Mouse (Mus musculus) ovary, postnatal 10 days (tissue): ENCODE measurements around the gene Ccnf.

Source experiments
- DNase-seq: peaks from one replicate; pipeline ENCODE4 v3.0.0; 2022; ENCODE audit warnings: low spot score

The Ccnf gene

DNA sequence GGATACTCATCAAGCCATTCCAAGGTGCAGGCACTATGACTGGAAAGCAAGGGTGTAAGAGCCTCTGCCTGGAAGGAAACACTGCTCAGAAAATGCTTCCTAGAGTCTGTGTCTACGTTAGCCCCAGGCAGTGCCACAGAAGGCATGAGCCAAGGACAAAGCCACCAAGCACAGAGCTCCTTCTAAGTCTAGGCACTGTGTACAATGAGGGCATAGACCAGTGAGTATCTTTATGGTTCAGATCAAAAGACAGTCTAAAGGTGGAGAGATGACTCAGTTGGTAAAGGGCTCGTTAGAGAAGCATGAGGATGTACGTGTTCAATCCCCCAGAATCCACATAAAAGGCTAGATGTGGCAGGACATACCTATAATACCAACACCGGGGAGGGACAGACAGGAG, 50.2 kb downstream of the Ccnf start:
- DNase-seq, result no peak

DNA sequence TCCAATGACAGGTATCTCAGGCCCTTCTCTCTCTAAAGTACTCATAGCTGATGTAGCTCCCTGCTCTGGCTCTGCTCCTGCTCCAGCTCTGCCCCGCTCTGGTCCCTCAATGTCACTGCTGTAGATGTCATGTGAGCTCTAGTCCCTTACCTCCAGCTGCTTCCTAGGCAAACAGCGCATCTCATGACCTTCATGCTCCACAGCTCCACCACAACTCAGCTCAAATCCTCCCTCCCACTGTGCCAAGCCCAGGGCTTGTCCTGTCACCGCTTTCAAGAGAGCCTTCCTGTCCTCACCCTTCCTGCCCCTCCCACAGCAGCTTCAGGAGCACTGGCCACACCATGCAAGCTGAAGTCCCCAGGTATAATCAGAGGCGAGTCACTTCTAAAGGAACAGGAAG, 51.5 kb downstream of the Ccnf start:
- DNase-seq, result no peak

DNA sequence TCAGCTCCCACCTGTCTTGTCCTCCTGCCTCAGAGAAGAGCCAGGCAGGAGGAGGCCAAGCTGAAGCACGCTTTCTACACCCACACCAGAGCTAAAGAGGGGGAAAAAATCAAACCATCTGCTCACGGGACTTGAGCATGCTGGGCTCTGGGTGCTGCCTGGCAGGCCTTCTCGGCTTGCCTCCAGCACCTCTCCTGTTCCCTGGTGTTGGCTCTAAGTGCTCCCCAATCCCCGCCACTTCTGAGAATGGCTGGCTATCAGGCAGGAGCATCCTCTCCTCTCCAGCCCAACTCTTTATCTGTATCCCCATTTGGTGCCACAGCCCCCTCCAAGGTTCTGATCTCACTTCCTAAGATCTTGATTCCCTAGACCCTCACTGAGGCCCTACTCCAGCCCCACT, 52.0 kb downstream of the Ccnf start:
- no peak for DNase-seq

DNA sequence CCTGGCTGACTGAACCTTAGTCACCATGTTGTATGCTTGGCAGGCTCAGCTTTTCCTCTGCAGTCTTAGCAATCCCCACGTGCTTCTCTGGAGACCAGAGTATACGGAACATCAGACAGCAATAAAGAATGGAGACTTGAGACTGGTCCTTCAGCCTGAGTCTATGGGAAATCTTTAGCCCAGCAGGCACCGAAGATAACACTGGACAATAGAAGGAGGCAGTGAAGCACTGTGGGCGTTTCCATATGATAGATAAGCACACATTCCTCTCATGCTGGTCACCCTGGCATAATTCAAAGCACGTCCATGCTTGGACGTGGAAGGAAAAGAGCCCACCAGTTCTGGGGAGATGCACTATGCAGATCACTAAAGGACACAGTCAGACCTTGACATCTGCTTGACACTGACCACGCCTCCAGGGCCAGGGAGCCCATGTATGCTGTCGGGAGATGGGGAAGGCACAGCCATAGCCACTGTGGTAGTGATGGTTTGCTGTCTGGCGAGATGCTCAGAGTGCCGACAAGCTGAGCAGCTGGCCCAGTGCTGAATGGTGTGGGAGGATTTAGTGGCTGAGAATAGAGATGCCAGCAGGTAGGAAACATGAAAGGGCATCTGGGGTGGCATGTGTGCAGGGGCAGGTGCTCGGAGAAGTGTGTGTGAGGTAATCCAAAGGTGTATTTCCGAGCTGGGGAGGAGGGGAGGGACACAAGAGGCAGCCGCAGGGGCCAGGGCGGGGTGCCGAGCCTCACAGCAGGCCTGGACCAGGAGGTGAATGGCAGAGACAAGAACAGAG, 54.1 kb downstream of the Ccnf start:
- DNase-seq, result no peak

DNA sequence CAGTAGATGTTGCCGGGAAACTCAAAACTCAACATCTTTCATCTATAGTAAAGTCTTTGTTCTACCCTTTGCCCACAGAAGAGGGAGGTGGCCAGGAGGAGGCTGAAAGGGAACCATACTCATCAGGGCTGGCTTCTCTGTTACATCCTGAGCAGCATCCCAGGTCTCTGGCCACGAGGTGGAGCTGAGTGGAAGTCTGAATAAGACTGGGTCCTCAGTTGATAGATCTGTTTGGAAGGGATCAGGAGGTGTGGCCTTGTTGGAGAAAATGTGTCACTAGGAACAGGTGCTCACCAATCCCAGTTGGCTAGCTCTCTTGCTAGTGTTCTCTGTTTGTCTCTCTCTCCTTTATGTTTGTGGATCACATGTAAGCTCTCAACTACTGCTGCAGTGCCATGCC, 55.9 kb downstream of the Ccnf start:
- no peak for DNase-seq

DNA sequence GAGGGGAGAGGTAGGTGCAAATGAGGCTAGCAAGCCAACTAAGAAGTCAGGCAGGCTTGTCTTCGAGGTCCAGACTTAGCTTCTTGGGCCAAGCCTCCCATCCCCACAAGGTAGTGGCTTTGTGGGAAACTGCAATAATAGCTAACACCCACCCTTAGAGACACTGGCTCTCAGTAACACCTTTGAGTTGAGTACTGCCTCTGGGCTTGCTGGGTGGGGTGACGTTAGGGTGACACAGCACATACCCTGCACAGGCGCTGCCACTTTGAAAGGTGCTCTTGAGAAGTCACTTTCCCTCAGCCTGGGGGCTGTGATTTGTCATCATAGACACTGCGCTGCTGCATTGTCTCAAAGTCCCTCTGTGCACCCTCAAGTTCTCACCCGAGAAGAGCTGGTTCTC, 57.5 kb downstream of the Ccnf start:
- DNase-seq, result no peak

DNA sequence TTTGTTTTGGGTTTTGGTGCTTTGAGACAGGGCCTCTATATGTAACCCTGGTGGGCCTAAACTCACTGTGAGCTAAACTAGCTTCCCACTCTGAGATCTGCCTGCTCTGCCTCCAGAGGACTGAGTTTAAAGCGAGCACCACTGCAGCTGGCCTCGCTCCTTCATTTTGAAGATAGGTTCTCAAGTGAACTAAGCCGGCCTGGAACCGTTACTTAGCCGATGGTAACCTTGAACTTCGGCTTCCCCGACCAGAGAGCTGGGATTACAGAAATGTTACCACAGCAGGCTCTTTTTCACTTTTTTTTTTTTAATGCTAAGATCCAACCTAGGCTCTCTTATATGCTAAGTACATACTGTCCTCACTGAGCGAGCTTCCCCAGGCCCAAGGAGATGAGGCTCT, 58.0 kb downstream of the Ccnf start:
- DNase-seq, result no peak

DNA sequence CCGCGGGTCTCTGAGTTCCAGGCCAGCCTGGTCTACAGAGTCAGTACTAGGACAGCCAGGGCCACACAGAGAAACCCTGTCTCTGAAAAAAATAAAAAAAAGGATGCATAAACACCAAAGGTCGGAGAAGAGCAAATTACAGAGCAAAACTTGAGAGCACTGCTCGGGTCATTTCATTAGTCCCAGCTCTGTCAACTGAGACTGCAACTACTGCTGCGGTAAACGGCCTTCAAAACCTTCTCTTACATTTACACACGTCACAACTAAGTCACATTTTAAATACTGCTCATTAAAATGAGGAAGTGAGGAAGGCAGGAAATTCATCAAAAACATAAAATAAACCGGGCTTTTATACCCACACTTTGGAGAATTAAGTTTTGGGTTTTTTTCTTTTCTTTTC, 58.4 kb downstream of the Ccnf start:
- no peak for DNase-seq

DNA sequence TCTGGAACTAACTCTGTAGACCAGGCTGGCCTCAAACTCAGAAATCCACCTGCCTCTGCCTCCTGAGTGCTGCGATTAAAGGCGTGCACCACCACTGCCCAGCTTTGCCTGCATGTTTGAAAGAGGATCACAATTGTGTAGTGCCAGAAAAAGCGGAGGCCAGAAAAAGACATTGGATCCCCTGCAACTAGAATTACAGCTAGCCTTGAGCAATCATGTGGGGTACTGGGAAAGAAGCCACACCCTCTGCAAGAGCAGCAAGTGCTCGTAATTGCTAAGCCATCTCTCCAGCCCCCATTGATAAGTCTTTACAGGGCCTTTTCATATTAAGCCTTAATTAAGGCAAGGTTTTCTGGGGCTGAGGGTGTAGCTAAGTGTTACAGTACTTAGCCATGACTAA, 59.8 kb downstream of the Ccnf start:
- DNase-seq, result no peak

DNA sequence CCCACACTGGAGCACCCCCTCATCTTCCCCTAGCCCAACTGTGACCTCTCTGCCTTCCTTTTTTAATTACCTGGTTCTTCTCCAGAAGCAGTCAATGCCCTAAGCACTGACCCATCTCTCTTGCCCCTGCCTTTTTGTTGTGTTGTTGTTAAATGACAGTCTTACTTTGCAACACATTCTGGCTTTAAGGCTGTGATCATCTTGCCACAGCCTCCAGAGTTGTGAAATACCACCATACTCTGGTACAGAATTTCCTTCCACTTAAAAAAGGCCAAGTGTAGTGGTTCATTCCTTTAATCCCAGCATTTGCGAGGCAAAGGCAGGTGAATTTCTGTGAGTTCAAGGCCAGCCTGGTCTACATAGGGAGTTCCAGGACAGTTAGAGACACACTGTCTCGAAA, 60.4 kb downstream of the Ccnf start:
- no peak for DNase-seq

DNA sequence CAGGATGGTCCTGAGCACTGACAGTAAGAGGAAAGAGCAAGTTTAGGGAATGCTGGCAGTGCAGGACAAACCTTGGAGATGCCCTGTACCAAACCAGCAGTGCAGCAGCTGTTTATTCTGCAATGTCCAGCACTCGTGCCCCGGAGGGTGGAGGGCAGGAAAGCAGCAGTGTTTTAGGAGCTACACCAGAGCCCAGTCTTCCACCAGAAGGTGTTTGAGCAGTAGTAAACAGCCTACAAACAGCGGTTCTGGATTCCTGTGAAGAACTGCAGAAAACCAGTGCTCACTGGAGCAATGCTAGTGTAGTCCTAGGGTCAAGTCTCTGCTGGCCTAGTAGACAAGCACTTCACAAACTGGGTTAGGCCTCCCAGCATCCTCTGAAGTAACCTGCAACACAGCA, 77.0 kb downstream of the Ccnf start:
- DNase-seq, result no peak

DNA sequence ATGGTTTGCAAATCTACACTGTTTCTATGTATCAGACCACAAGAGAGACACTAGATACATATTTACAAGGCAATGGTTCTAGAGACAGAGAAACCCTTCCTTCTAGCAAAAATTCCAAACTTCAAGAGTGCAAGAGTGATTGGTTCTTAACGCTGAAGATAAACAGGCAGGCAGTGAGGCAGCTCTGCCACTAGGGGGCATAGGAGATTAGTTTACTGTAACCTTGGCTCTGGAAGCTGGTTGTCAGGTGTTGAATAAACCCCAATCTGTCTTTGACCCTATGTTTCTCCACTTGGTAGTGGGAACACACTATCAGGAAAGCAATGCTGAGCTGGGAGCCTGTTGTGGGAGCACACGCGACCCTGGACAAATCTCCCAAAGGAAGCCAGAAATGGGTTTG, 77.9 kb downstream of the Ccnf start:
- no peak for DNase-seq
